ENCODE assay signal across 33 mouse cellular contexts in genomic region chr11:54331463-54332183, GRCm38 (mm10). TPM values are rescaled to one million over a fixed set of nuclear protein-coding genes. Genes with fewer than 3 reads are reported as not detected.
DNase-seq lines count a peak whose midpoint lies in the region; ATAC-seq and TF ChIP-seq lines count a peak whose summit lies in the region.
"Had no signal": no experiment of that assay in that cellular context is flagged by ENCODE, and none has a peak within 500 bp of the region (broad histone marks: within the 10 kb centered on the region; RNA-seq: fewer than 3 reads in every experiment).

No protein-coding gene starts in this region.

- H3K4me3 ChIP-seq in embryonic facial prominence, embryonic 14.5 days (ENCODE audit: low read depth, low read length), result no peak overlapping the region
- H3K4me3 ChIP-seq in embryonic facial prominence, embryonic 10.5 days, result no peak overlapping the region
- H3K4me3 ChIP-seq in gastrocnemius, adult 2 months, result no peak overlapping the region
- H3K4me3 ChIP-seq in lung, embryonic 14.5 days (ENCODE audit: low read depth, low read length), result no peak overlapping the region
- H3K4me3 ChIP-seq in lung, postnatal 0 days (ENCODE audit: low read depth, low read length), result no peak overlapping the region
- H3K4me3 ChIP-seq: embryonic facial prominence, embryonic 15.5 days; forebrain, embryonic 13.5 days; hindbrain, embryonic 10.5 days; hindbrain, embryonic 13.5 days; intestine, embryonic 15.5 days had no signal

- no peak for ATAC-seq in embryonic facial prominence, embryonic 14.5 days (ENCODE audit: low read depth)
- no peak for ATAC-seq in lung, embryonic 14.5 days (ENCODE audit: insufficient read depth)
- ATAC-seq in lung, postnatal 0 days, result no peak
- ATAC-seq: activated CD4-positive, CD25-positive, alpha-beta regulatory T cell, adult 4 months; forebrain, embryonic 13.5 days; forebrain, embryonic 16.5 days; hindbrain, embryonic 16.5 days; intestine, embryonic 15.5 days had no signal

- intact Hi-C loops in gastrocnemius, adult 2 months (cut with DNase I), result loop anchor here (2.0 kb wide), 1 partner anchor 19 kb away; no protein-coding TSS in a partner anchor
- intact Hi-C loops in gastrocnemius, postnatal 36 days (cut with DNase I), result no loop called here

- no peak for TF ChIP-seq CTCF in gastrocnemius, adult 2 months (IDR thresholded peaks at IDR 0.05)
- no peak for TF ChIP-seq CTCF in lung, embryonic 14.5 days (IDR thresholded peaks at IDR 0.05; ENCODE audit: low read depth)
- TF ChIP-seq CTCF in lung, postnatal 0 days (IDR thresholded peaks at IDR 0.05), result no peak

- no peak overlapping the region for H3K9ac ChIP-seq in embryonic facial prominence, embryonic 14.5 days (ENCODE audit: low read depth, low read length)
- no peak overlapping the region for H3K9ac ChIP-seq in lung, embryonic 14.5 days
- H3K9ac ChIP-seq in lung, postnatal 0 days (replicated peaks; ENCODE audit: low read depth), result no peak overlapping the region
- H3K9ac ChIP-seq: embryonic facial prominence, embryonic 15.5 days; forebrain, embryonic 13.5 days; hindbrain, embryonic 13.5 days; intestine, embryonic 15.5 days had no signal

- no peaks in the 10 kb centered on the region for H3K9me3 ChIP-seq in embryonic facial prominence, embryonic 14.5 days (ENCODE audit: control insufficient read depth, low read length)
- H3K9me3 ChIP-seq in embryonic facial prominence, embryonic 10.5 days, result no peaks in the 10 kb centered on the region
- H3K9me3 ChIP-seq in lung, embryonic 14.5 days (ENCODE audit: low read depth, low read length), result no peaks in the 10 kb centered on the region
- no peaks in the 10 kb centered on the region for H3K9me3 ChIP-seq in lung, postnatal 0 days (ENCODE audit: low read length)
- H3K9me3 ChIP-seq: embryonic facial prominence, embryonic 15.5 days; forebrain, embryonic 13.5 days; hindbrain, embryonic 10.5 days; hindbrain, embryonic 13.5 days; intestine, embryonic 15.5 days had no signal

- peak; percentile 21 for DNase-seq in embryonic facial prominence, embryonic 14.5 days (ENCODE audit: low spot score)
- DNase-seq in embryonic facial prominence, embryonic 10.5 days (ENCODE audit: low spot score), result no peak
- peak; percentile 59 for DNase-seq in gastrocnemius, adult 2 months
- no peak for DNase-seq in gastrocnemius, postnatal 36 days
- DNase-seq in lung, embryonic 14.5 days, result peak; percentile 17
- no peak for DNase-seq in lung, postnatal 0 days (ENCODE audit: low spot score)
- no peak for DNase-seq in urinary bladder, postnatal 10 days (ENCODE audit: low spot score)
- DNase-seq: adrenal gland, adult 8-10 months; adrenal gland, postnatal 25 days; cerebellum, adult 11-12 months; cerebellum, adult 8-10 months; cerebellum, postnatal 10 days; cerebellum, postnatal 36 days; embryo, embryonic 11 days; gastrocnemius, postnatal 14 days; heart, postnatal 36 days had no signal

- no peaks in the 10 kb centered on the region for H3K4me1 ChIP-seq in embryonic facial prominence, embryonic 14.5 days (ENCODE audit: control insufficient read depth, insufficient read depth, low read length)
- H3K4me1 ChIP-seq in embryonic facial prominence, embryonic 10.5 days, result 0 out of 2 replicates have a peak, but pooled peaks cover 3% of the 10 kb centered on the region
- H3K4me1 ChIP-seq in lung, embryonic 14.5 days (ENCODE audit: insufficient read depth), result no peaks in the 10 kb centered on the region
- H3K4me1 ChIP-seq in lung, postnatal 0 days (ENCODE audit: insufficient read depth, low read depth, low read length), result no peaks in the 10 kb centered on the region
- H3K4me1 ChIP-seq: embryonic facial prominence, embryonic 15.5 days; forebrain, embryonic 13.5 days; hindbrain, embryonic 13.5 days had no signal

- WGBS in embryonic facial prominence, embryonic 14.5 days, result 69% methylated on average over 10 of the region's 10 CpGs
- WGBS in embryonic facial prominence, embryonic 10.5 days, result 88% methylated on average over 10 of the region's 10 CpGs
- WGBS in lung, embryonic 14.5 days, result 46% methylated on average over 10 of the region's 10 CpGs
- WGBS in lung, postnatal 0 days, result 53% methylated on average over 10 of the region's 10 CpGs

- H3K27ac ChIP-seq in embryonic facial prominence, embryonic 14.5 days (replicated peaks; ENCODE audit: low read depth, low read length), result no peak overlapping the region
- H3K27ac ChIP-seq in embryonic facial prominence, embryonic 10.5 days (replicated peaks), result no peak overlapping the region
- peak overlapping the region; percentile 86 for H3K27ac ChIP-seq in gastrocnemius, adult 2 months
- H3K27ac ChIP-seq in lung, embryonic 14.5 days (ENCODE audit: low read depth), result no peak overlapping the region
- H3K27ac ChIP-seq in lung, postnatal 0 days (ENCODE audit: low read length), result no peak overlapping the region
- H3K27ac ChIP-seq: embryonic facial prominence, embryonic 15.5 days; forebrain, embryonic 13.5 days; hindbrain, embryonic 10.5 days; hindbrain, embryonic 13.5 days; intestine, embryonic 15.5 days had no signal

- H3K36me3 ChIP-seq in embryonic facial prominence, embryonic 14.5 days (ENCODE audit: control insufficient read depth, insufficient read depth, low read length), result no peaks in the 10 kb centered on the region
- peaks cover 7% of the 10 kb centered on the region; the same call in 1 of the 2 replicates for H3K36me3 ChIP-seq in embryonic facial prominence, embryonic 10.5 days (replicated peaks)
- H3K36me3 ChIP-seq in lung, embryonic 14.5 days (ENCODE audit: insufficient read depth), result no peaks in the 10 kb centered on the region
- H3K36me3 ChIP-seq in lung, postnatal 0 days (ENCODE audit: insufficient read depth, low read length), result no peaks in the 10 kb centered on the region
- H3K36me3 ChIP-seq: embryonic facial prominence, embryonic 15.5 days; intestine, embryonic 15.5 days had no signal

- H3K27me3 ChIP-seq in embryonic facial prominence, embryonic 14.5 days (replicated peaks; ENCODE audit: control insufficient read depth, insufficient read depth, low read length), result no peaks in the 10 kb centered on the region
- H3K27me3 ChIP-seq in embryonic facial prominence, embryonic 10.5 days (replicated peaks; ENCODE audit: low read depth, poor library complexity, severe bottlenecking), result no peaks in the 10 kb centered on the region
- H3K27me3 ChIP-seq in lung, embryonic 14.5 days (ENCODE audit: insufficient read depth, low read length), result no peaks in the 10 kb centered on the region
- H3K27me3 ChIP-seq in lung, postnatal 0 days (replicated peaks; ENCODE audit: insufficient read depth, low read length), result no peaks in the 10 kb centered on the region
- H3K27me3 ChIP-seq: embryonic facial prominence, embryonic 15.5 days; forebrain, embryonic 13.5 days; hindbrain, embryonic 13.5 days; intestine, embryonic 15.5 days had no signal

- no peak overlapping the region for H3K4me2 ChIP-seq in embryonic facial prominence, embryonic 14.5 days (ENCODE audit: low read depth, low read length)
- H3K4me2 ChIP-seq in lung, embryonic 14.5 days, result no peak overlapping the region
- H3K4me2 ChIP-seq in lung, postnatal 0 days (replicated peaks; ENCODE audit: low read depth, low read length), result no peak overlapping the region
- H3K4me2 ChIP-seq: embryonic facial prominence, embryonic 15.5 days; forebrain, embryonic 13.5 days; heart, embryonic 11.5 days; hindbrain, embryonic 13.5 days; intestine, embryonic 15.5 days had no signal

- TF ChIP-seq EP300 in lung, postnatal 0 days (IDR thresholded peaks at IDR 0.05), result no peak

RNA-seq across cellular contexts. Expression of gene Acsl6, which starts 28.0 kb away (rescaled TPM):
- polyA plus RNA-seq in embryonic facial prominence, embryonic 14.5 days (2014; fragmentation: Nextera tagmentation; extraction: Ambion mirVana), result 2.3 and 3.2 TPM in 2 replicates
- 4.0 and 5.2 TPM in 2 replicates for polyA plus RNA-seq in embryonic facial prominence, embryonic 10.5 days (2016; fragmentation: Nextera tagmentation; extraction: Ambion mirVana)
- total RNA-seq in gastrocnemius, adult 2 months (2021), result 10 to 100 TPM; 21.9 to 23.1 TPM
- 10 to 100 TPM; 20.7 to 21.7 TPM for total RNA-seq in gastrocnemius, postnatal 36 days (2021)
- 0.35 and 0.67 TPM in 2 replicates for polyA plus RNA-seq in lung, embryonic 14.5 days (2014; fragmentation: Nextera tagmentation; extraction: Ambion mirVana)
- polyA plus RNA-seq in lung, postnatal 0 days (2015; fragmentation: Nextera tagmentation; extraction: Ambion mirVana), result 0.12 and 0.14 TPM in 2 replicates
- total RNA-seq: granulocyte monocyte progenitor cell, adult 5-6 weeks had no signal
- polyA plus RNA-seq: activated CD4-positive, CD25-positive, alpha-beta regulatory T cell, adult 4 months had no signal

RNA-seq across cellular contexts. Expression of gene Meikin, which starts 38.8 kb away (rescaled TPM):
- polyA plus RNA-seq in embryonic facial prominence, embryonic 14.5 days (2014; fragmentation: Nextera tagmentation; extraction: Ambion mirVana), result not detected in 2 replicates
- not detected in 2 replicates for polyA plus RNA-seq in embryonic facial prominence, embryonic 10.5 days (2016; fragmentation: Nextera tagmentation; extraction: Ambion mirVana)
- not detected for total RNA-seq in gastrocnemius, adult 2 months (2021)
- total RNA-seq in gastrocnemius, postnatal 36 days (2021), result not detected
- polyA plus RNA-seq in lung, embryonic 14.5 days (2014; fragmentation: Nextera tagmentation; extraction: Ambion mirVana), result not detected in 2 replicates
- not detected in 2 replicates for polyA plus RNA-seq in lung, postnatal 0 days (2015; fragmentation: Nextera tagmentation; extraction: Ambion mirVana)
- total RNA-seq: adrenal gland, adult 8-10 months; adrenal gland, postnatal 25 days; ES-E14; gastrocnemius, postnatal 14 days; granulocyte monocyte progenitor cell, adult 5-6 weeks; heart, adult 8-10 months; heart, postnatal 36 days had no signal
- polyA plus RNA-seq: activated CD4-positive, CD25-positive, alpha-beta regulatory T cell, adult 4 months; brain, embryonic 14.5 days; cortical plate, adult 2 months; embryonic facial prominence, embryonic 11.5 days; embryonic facial prominence, embryonic 15.5 days; forebrain, embryonic 13.5 days; forebrain, embryonic 16.5 days; heart, embryonic 11.5 days; heart, embryonic 14.5 days; heart, postnatal 0 days; hindbrain, embryonic 10.5 days; hindbrain, embryonic 13.5 days; hindbrain, embryonic 16.5 days; intestine, embryonic 15.5 days had no signal

Comparison
In these comparisons a context has a peak if more than half of its experiments do, and no peak if none do; other contexts are left out.
1. DNase-seq: peak in embryonic facial prominence, embryonic 14.5 days (single experiment), gastrocnemius, adult 2 months (single experiment) and lung, embryonic 14.5 days (single experiment); none in embryonic facial prominence, embryonic 10.5 days (single experiment), gastrocnemius, postnatal 36 days (0 of 2), lung, postnatal 0 days (single experiment) and urinary bladder, postnatal 10 days (single experiment).